Mouse (Mus musculus) G1E (cell line): ENCODE data around the gene Prr7. TPM values are rescaled to one million over a fixed set of nuclear protein-coding genes. Genes with fewer than 3 reads are reported as not detected.

Experiments used
- ATAC-seq: 2 replicates; pipeline ENCODE4 v1.8.0; 2016; ENCODE audit warnings: mild to moderate bottlenecking; ENCODE audit not compliant: insufficient number of reproducible peaks, poor library complexity, low FRiP score, severe bottlenecking; ENCODE audit errors: extremely low read depth
- DNase-seq: peaks from one replicate; pipeline ENCODE4 v3.0.0; 2012; ENCODE audit warnings: low spot score
- H3K27me3 ChIP-seq: 2 replicates; pipeline ENCODE4 v1.6.1; 2012; ENCODE audit warnings: mild to moderate bottlenecking, low read length, inconsistent platforms; ENCODE audit not compliant: insufficient read depth
- H3K36me3 ChIP-seq: replicated peaks from 2 replicates; pipeline ENCODE3; 2012; ENCODE audit warnings: mild to moderate bottlenecking, inconsistent platforms
- H3K4me1 ChIP-seq: 2 replicates; pipeline ENCODE4 v1.6.1; 2012; ENCODE audit warnings: low read depth, low read length, inconsistent platforms, mixed read lengths; ENCODE audit not compliant: insufficient read depth
- H3K4me3 ChIP-seq: 2 replicates; pipeline ENCODE4 v1.5.1; 2012; ENCODE audit warnings: low read depth, mild to moderate bottlenecking, inconsistent platforms, low read length, moderate library complexity, mixed read lengths
- H3K9me3 ChIP-seq: replicated peaks from 2 replicates; pipeline ENCODE4 v1.6.1; 2012; ENCODE audit warnings: inconsistent platforms
- CTCF ChIP-seq: IDR thresholded peaks from 2 replicates; pipeline ENCODE4 v1.5.1; 2012; ENCODE audit warnings: low read depth, low read length, inconsistent platforms, mixed read lengths
- GATA1 ChIP-seq: IDR thresholded peaks from 2 replicates; pipeline ENCODE4 v1.6.1; 2012; ENCODE audit warnings: borderline replicate concordance, low read length, inconsistent platforms, mixed read lengths
- GATA2 ChIP-seq: IDR thresholded peaks from 2 replicates; pipeline ENCODE4 v1.6.1; 2012; ENCODE audit warnings: low read depth, low read length, inconsistent platforms, borderline replicate concordance
- POLR2AphosphoS5 ChIP-seq: IDR thresholded peaks from 2 replicates; pipeline ENCODE4 v1.6.1; 2012; ENCODE audit warnings: low read depth, low read length, inconsistent platforms; ENCODE audit not compliant: insufficient replicate concordance
- TAL1 ChIP-seq: conservative IDR thresholded peaks from 2 replicates; pipeline ENCODE4 v1.6.1; 2012; ENCODE audit warnings: low read depth, low read length, inconsistent platforms, mixed read lengths
- polyA plus RNA-seq: library from polyadenylated mRNA; stranded (reverse); fragments of >175 nt; gene quantifications from 2 replicates; pipeline ENCODE4 v1.2.3, GENCODE M21; 2012
- total RNA-seq, 2 experiments: library from RNA; stranded (forward) in 1 of 2; stranded (reverse) in 1 of 2; fragments of 200-1000 nt in 1 of 2; fragments of >200 nt in 1 of 2; fragmentation: Nextera tagmentation in 1 of 2; gene quantifications; 2 replicates each; pipeline ENCODE4 v1.2.3; 2014 to 2017

Prr7 gene
- total and polyA plus RNA-seq, 3 experiments = 0.44 to 1.6 TPM; not detected in 1

DNA sequence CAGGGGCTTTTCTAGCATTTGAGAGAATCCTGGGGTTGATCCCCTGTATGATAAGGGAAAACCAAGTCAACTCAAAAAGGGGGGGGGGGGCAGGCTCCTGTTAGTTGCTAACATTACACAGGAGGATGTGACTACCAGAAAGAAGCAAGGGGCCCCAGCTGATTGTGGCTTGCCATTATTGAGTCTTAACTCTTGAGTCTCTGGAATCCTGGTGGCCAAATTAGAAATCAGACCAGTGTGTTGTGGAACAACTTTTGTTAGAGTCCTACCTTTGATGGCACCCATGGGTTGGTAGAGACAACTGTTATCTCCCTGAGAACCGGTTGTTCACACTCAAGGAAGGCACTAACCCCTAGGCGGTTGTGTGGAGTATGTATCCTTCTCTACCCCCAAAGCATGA lies 1.1 kb upstream of the Prr7 start:
- ATAC-seq = no peak
- H3K36me3 ChIP-seq = peaks cover 74% of the 10 kb centered on the region
- H3K4me1 ChIP-seq = peaks cover 19% of the 10 kb centered on the region
- TF ChIP-seq GATA1 (no peak), POLR2AphosphoS5 (no peak), CTCF (no peak), TAL1 (no peak), GATA2 (no peak)
- no peak for DNase-seq
- no peaks in the 10 kb centered on the region for H3K9me3 ChIP-seq
- H3K27me3 ChIP-seq = no peaks in the 10 kb centered on the region; the same call in 1 of the 2 replicates
- no peak overlapping the region for H3K4me3 ChIP-seq

DNA sequence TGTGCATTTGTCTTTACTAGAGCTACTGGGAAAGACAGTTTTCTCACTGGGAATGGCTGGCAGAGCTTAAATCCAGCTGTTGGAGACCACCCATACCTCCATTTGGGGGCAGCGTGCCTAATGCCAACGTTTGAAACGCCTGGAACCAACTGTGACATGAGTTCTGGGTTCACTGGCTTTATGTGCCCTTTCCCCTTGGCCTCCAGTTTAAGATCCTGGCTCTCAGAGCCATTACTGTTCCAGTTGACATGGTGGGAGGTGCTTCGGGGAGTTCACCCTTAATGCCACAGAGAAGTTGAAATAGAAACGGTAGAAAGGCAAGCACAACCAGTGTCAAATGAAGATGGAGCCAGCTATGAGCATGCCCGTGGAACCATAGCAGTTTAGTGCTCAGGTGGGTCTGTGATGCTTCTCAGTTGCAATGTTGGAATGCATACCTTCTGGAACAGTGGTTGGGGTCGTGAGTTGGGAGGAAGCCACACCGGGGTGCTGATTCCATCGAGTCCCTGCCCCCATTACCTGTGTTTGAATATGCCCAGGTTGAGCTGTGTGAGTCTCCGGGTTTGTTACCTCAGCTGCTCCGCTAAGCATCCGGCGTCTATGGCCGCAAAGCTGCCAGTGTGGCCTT lies 554 bp upstream of the Prr7 start:
- Histone ChIP-seq H3K36me3 (peaks cover 69% of the 10 kb centered on the region), H3K4me1 (peaks cover 19% of the 10 kb centered on the region), H3K9me3 (no peaks in the 10 kb centered on the region), H3K27me3 (no peaks in the 10 kb centered on the region; the same call in 1 of the 2 replicates), H3K4me3 (no peak overlapping the region)
- no peak for DNase-seq
- TF ChIP-seq GATA2 (no peak), GATA1 (no peak), POLR2AphosphoS5 (no peak), TAL1 (no peak), CTCF (no peak)
- ATAC-seq = no peak

DNA sequence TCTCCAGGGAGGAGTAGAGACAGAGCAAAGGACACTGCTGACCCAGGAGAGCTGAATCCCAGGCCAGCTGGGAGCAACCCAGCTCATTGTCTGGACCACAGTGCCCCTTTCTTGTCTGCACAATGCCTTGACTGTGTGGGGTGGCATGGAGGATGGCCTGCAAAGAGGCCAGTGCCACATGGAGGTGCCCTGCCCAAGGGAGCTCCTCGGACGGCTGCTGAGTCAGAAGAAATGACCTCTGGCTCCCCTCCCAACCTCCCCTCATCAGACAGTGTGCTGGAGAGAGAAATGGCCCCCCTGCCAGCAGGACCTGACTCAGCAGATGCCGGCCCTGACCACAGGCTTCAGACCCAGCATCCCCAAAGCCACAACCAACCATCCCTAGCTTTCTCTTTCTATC lies 1.1 kb downstream of the Prr7 start:
- Histone ChIP-seq H3K4me1 (peaks cover 19% of the 10 kb centered on the region), H3K4me3 (no peak overlapping the region), H3K27me3 (peaks cover 9% of the 10 kb centered on the region), H3K9me3 (no peaks in the 10 kb centered on the region), H3K36me3 (peaks cover 52% of the 10 kb centered on the region)
- TF ChIP-seq POLR2AphosphoS5 = no peak
- TF ChIP-seq GATA1 = no peak
- no peak for TF ChIP-seq CTCF
- TF ChIP-seq TAL1 = no peak
- TF ChIP-seq GATA2 = no peak
- no peak for DNase-seq
- ATAC-seq = no peak

DNA sequence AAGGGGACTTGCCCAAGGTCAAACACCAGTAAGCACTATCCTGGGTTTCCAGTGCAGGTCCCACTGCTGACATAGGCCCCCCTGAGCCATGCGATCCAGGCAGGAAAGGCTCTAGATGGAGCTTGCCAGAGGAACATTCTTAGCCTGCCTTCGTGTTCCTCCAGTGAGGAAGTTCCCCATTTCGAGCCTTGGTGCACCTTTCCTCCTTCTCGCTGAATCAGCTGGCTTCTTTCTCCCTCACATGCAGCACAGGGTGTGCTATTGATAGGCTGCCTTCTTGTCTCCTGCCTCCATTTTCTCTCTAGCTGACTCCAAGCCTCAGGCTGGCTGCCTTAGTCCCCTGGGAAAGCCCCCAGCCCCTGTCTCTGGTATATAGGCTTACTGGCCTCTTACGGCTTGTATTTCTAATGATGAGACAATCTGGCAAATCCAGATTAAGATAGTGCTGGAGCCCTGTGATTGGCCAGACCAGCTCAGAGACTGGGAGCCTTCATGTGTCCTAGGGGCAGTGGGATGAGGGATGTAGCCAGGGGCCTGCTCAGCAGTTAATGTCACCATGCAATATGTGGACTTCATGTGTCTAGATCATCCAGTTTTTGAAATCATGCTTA lies 1.9 kb downstream of the Prr7 start:
- Histone ChIP-seq H3K4me1 (peaks cover 23% of the 10 kb centered on the region), H3K9me3 (no peaks in the 10 kb centered on the region), H3K4me3 (no peak overlapping the region), H3K27me3 (peaks cover 17% of the 10 kb centered on the region), H3K36me3 (peaks cover 45% of the 10 kb centered on the region)
- DNase-seq = no peak
- TF ChIP-seq GATA1 = no peak
- ATAC-seq = no peak

DNA sequence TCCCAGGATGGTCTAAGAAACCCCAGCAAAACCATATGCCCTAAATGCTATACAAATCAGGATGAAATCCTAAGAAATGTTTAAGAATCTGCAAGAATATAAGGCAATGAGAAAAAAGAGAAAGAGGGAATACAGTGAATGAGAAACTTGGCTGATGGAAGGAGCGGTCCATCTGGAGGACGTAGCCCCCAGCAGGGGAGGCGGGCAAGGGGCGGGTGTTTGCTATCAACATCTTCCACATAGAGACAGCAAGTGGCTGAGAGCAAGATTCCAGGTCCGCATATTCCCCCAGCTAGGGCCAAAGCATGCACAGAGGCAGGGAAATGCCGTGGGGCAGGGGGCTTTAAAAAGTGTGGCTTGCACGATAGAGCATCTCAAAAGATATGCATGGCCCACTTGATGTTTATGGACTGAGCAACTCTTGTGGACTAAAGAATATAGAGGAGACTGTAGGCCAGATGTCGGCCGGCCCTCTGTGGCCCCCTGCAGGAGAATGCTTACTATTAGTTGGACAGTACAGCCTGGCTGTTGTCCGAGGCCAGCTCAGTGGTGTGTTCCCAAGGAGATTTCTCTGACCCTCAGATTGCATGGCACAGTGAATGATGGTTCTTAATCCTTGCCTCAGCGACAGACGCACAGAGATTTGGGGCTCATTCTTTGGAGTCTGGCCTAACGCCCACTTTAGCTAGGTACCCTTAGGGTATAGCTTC lies 4.9 kb downstream of the Prr7 start:
- peaks cover 47% of the 10 kb centered on the region for H3K27me3 ChIP-seq
- H3K4me3 ChIP-seq = no peak overlapping the region
- peaks cover 8% of the 10 kb centered on the region for H3K9me3 ChIP-seq
- H3K4me1 ChIP-seq = peaks cover 36% of the 10 kb centered on the region
- no peak for DNase-seq
- TF ChIP-seq TAL1 = no peak
- no peak for TF ChIP-seq CTCF
- TF ChIP-seq GATA2 = no peak
- TF ChIP-seq GATA1 = no peak
- TF ChIP-seq POLR2AphosphoS5 = no peak
- peaks cover 15% of the 10 kb centered on the region for H3K36me3 ChIP-seq
- no peak for ATAC-seq

DNA sequence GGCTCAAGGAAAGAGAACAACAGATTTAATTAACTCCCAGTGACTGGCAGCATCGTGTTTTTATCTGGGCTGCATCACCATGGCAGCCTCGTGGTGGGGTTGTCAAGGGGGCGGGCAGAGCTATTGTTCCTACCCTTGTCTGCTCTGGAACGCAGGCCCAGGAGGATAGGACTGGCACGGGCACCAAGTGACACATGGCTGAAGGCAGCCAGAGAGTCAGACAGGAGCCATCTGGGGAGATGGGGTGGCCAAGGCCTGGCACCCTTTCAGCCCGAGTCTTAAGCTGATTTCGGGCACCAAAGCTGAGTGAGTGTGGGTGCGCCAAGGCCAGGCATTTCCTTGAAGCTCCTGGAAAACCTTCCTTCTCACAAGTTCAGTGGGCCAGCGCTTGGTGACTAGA lies 6.3 kb downstream of the Prr7 start:
- H3K4me3 ChIP-seq = no peak overlapping the region
- ATAC-seq = no peak
- TF ChIP-seq TAL1 (no peak), CTCF (no peak)
- peaks cover 26% of the 10 kb centered on the region for H3K4me1 ChIP-seq
- H3K27me3 ChIP-seq = peaks cover 61% of the 10 kb centered on the region
- DNase-seq = no peak
- peaks cover 8% of the 10 kb centered on the region for H3K9me3 ChIP-seq
- H3K36me3 ChIP-seq = peaks cover 3% of the 10 kb centered on the region
